Mouse (Mus musculus) left cerebral cortex, postnatal 14 days (tissue): Measurements from ENCODE around the gene Efcab3. TPM values are rescaled to one million over a fixed set of nuclear protein-coding genes. Genes with fewer than 3 reads are reported as not detected.

Source experiments
- total RNA-seq, 2 experiments: library from RNA; stranded (reverse); gene quantifications; 2 replicates each; pipeline ENCODE4 v1.2.3; 2021

Efcab3 gene
- total RNA-seq, 2 experiments from 2014 or later, result 0.95 to 0.97 TPM

Other genes starting within 250 kb of the Efcab3 start
- 10 to 100 TPM; 17.2 to 17.4 TPM for gene Mettl2, start 62.8 kb downstream of the Efcab3 start, total RNA-seq
- not detected for gene Gm10842, start 83.3 kb downstream of the Efcab3 start, total RNA-seq
- 10 to 100 TPM; 43.2 to 48.6 TPM for gene Tlk2, start 115.2 kb downstream of the Efcab3 start, total RNA-seq
- 10 to 100 TPM in 1 of 2 experiments, 1 to 10 TPM in 1; 8.9 to 10.1 TPM for gene Mrc2, start 229.1 kb downstream of the Efcab3 start, total RNA-seq